Mouse (Mus musculus) neural tube, embryonic 11.5 days (tissue): Measurements from ENCODE around the gene Fas. TPM values are rescaled to one million over a fixed set of nuclear protein-coding genes. Genes with fewer than 3 reads are reported as not detected.

Experiments used
- ATAC-seq: fragments of 200-750 bp; cut with Nextera tagmentation; 2 replicates; pipeline ENCODE4 v1.8.0; 2017; ENCODE audit warnings: moderate number of reproducible peaks, mild to moderate bottlenecking, moderate TSS enrichment, moderate library complexity; ENCODE audit not compliant: insufficient read depth, low FRiP score, low TSS enrichment
- DNase-seq: peaks from one replicate; pipeline ENCODE4 v3.0.0-alpha.2; 2015; ENCODE audit warnings: low spot score
- H3K27ac ChIP-seq: fragments of 300-500 bp; sonication (generic); 2 replicates; pipeline ENCODE4 v1.5.1; 2014; ENCODE audit warnings: low read depth, mild to moderate bottlenecking, low read length
- H3K27me3 ChIP-seq: fragments of 300-500 bp; sonication (generic); 2 replicates; pipeline ENCODE4 v1.6.1; 2014; ENCODE audit warnings: mild to moderate bottlenecking, low read length, mixed read lengths; ENCODE audit not compliant: control insufficient read depth, insufficient read depth
- H3K36me3 ChIP-seq: fragments of 300-500 bp; sonication (generic); 2 replicates; pipeline ENCODE4 v1.6.1; 2014; ENCODE audit warnings: mild to moderate bottlenecking, low read length, moderate library complexity, mixed read lengths; ENCODE audit not compliant: control insufficient read depth, insufficient read depth
- H3K4me1 ChIP-seq: fragments of 300-500 bp; sonication (generic); 2 replicates; pipeline ENCODE4 v1.6.1; 2014; ENCODE audit warnings: low read length, mixed read lengths; ENCODE audit not compliant: control insufficient read depth, insufficient read depth
- H3K4me2 ChIP-seq: fragments of 300-500 bp; sonication (generic); 2 replicates; pipeline ENCODE4 v1.6.1; 2014; ENCODE audit warnings: low read depth, mild to moderate bottlenecking, moderate library complexity
- H3K4me3 ChIP-seq: fragments of 300-500 bp; sonication (generic); 2 replicates; pipeline ENCODE4 v1.5.1; 2014; ENCODE audit warnings: low read depth, low read length
- H3K9ac ChIP-seq: fragments of 300-500 bp; sonication (generic); 2 replicates; pipeline ENCODE4 v1.6.1; 2014; ENCODE audit warnings: mild to moderate bottlenecking, low read length
- H3K9me3 ChIP-seq: fragments of 300-500 bp; sonication (generic); 2 replicates; pipeline ENCODE4 v1.6.1; 2016; ENCODE audit warnings: low read length; ENCODE audit not compliant: control insufficient read depth
- WGBS: fragments of 180-500 bp; shearing (Covaris S2); extraction: QIAGEN DNeasy Blood & Tissue Kit; methylation state at CpG from one replicate; pipeline ENCODE4 v1.1.7; 2014; 5-methylcytosine and 5-hydroxymethylcytosine counted together
- polyA plus RNA-seq: library from polyadenylated mRNA; unstranded; fragments of >200 nt; fragmentation: Nextera tagmentation; extraction: Ambion mirVana; gene quantifications from 2 replicates; pipeline ENCODE4 v1.2.1, GENCODE M21; 2014

Gene Fas
- 0.76 and 1.0 TPM in 2 replicates for polyA plus RNA-seq

- Histone ChIP-seq H3K27ac (no peak within 1 kb of the TSS), H3K4me3 (peak within 1 kb of the TSS; percentile 34), H3K4me1 (no peaks in the 10 kb centered on the region), H3K27me3 (no peaks in the 10 kb centered on the region), H3K9me3 (no peaks in the 10 kb centered on the region), H3K4me2 (peak within 1 kb of the TSS; percentile 86), H3K36me3 (no peaks in the 10 kb centered on the region), H3K9ac (0 out of 2 replicates have a peak within 1 kb of the TSS, but pooled peaks have one; percentile 32)
- DNase-seq, result peak; percentile 55
- ATAC-seq, result peak; percentile 90
- 4% methylated on average over 19 of the region's 19 CpGs for WGBS
Observed at GRCm38 (mm10) chr19:34289948-34290789, at the start of gene Fas. Gene Fas, plus strand, starts transcription at chr19:34290666.

GRCm38 (mm10) chr19:34241247-34241915 is 49.1 kb upstream of the Fas start:
- Histone ChIP-seq H3K4me1 (no peaks in the 10 kb centered on the region), H3K27me3 (no peaks in the 10 kb centered on the region), H3K4me3 (no peak overlapping the region), H3K27ac (no peak overlapping the region), H3K4me2 (no peak overlapping the region), H3K9me3 (no peaks in the 10 kb centered on the region), H3K9ac (no peak overlapping the region), H3K36me3 (no peaks in the 10 kb centered on the region)
- WGBS, result 71% methylated on average over 15 of the region's 15 CpGs
- DNase-seq (no peak), ATAC-seq (peak; percentile 14; the same call in 1 of the 2 replicates)

DNA sequence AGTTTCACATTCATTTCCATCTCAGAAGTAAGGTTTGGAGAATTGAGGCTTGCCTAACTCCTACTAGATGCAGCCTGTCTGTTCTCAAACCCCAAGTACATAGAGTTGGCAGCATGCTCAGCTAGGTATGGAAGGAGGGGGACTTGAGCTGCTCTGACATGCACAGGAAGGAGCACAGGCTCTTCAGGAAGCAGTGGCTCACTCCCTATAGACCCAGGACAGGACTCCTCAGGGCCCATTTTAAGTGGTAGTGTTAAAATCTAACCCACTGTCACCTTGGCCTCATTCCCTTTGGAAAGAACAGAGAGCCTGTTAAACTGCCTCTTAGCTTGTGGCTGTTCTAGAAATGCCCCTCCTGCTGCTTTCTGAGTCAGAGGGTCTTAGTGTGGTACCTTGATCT is 47.5 kb upstream of the Fas start:
- H3K36me3 ChIP-seq, result no peaks in the 10 kb centered on the region
- no peak overlapping the region for H3K4me3 ChIP-seq
- no peaks in the 10 kb centered on the region for H3K4me1 ChIP-seq
- no peak overlapping the region for H3K27ac ChIP-seq
- no peaks in the 10 kb centered on the region for H3K27me3 ChIP-seq
- no peak for DNase-seq
- no peaks in the 10 kb centered on the region for H3K9me3 ChIP-seq
- H3K4me2 ChIP-seq, result no peak overlapping the region
- no peak for ATAC-seq
- H3K9ac ChIP-seq, result no peak overlapping the region

GRCm38 (mm10) chr19:34244056-34244455 is 46.4 kb upstream of the Fas start:
- Histone ChIP-seq H3K4me3 (no peak overlapping the region), H3K27ac (no peak overlapping the region), H3K9ac (no peak overlapping the region), H3K4me2 (no peak overlapping the region), H3K4me1 (no peaks in the 10 kb centered on the region), H3K27me3 (no peaks in the 10 kb centered on the region), H3K36me3 (no peaks in the 10 kb centered on the region), H3K9me3 (no peaks in the 10 kb centered on the region)
- 19% methylated on average over 6 of the region's 6 CpGs for WGBS
- ATAC-seq (peak; percentile 13; the same call in 1 of the 2 replicates), DNase-seq (peak; percentile 49)

GRCm38 (mm10) chr19:34248558-34248957 is 41.9 kb upstream of the Fas start:
- Histone ChIP-seq H3K27ac (no peak overlapping the region), H3K9ac (no peak overlapping the region), H3K36me3 (no peaks in the 10 kb centered on the region), H3K9me3 (no peaks in the 10 kb centered on the region), H3K27me3 (no peaks in the 10 kb centered on the region), H3K4me1 (no peaks in the 10 kb centered on the region), H3K4me3 (no peak overlapping the region), H3K4me2 (no peak overlapping the region)
- ATAC-seq (no peak), DNase-seq (no peak)
- WGBS, result 79% methylated on average over 5 of the region's 5 CpGs

- H3K27me3 ChIP-seq, result no peaks in the 10 kb centered on the region
- no peak overlapping the region for H3K9ac ChIP-seq
- DNase-seq (no peak), ATAC-seq (no peak)
- H3K36me3 ChIP-seq, result no peaks in the 10 kb centered on the region
- H3K4me1 ChIP-seq, result no peaks in the 10 kb centered on the region
- no peak overlapping the region for H3K4me3 ChIP-seq
- H3K4me2 ChIP-seq, result no peak overlapping the region
- H3K9me3 ChIP-seq, result no peaks in the 10 kb centered on the region
- WGBS, result 90% methylated on average over 4 of the region's 4 CpGs
- H3K27ac ChIP-seq, result no peak overlapping the region
Observed at GRCm38 (mm10) chr19:34250621-34251020, 39.8 kb upstream of the Fas start.

DNA sequence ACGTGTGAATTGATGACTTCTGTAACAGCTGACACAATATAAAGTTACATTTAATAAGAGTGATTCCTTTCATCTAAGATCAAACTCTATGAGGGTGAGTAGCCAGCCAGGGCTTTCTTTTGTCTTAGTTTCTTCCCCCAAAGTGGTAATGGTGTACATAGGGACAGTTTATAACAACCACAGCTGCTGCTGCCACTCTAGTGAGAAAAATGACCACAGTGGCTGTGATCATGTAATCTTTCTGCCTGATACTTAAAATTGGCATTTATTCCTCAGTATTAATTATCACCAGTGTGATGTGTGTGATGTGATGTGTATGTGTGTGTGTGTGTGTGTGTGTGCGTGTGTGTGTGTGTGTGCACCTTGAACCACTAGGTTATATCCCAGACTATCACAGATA is 38.6 kb upstream of the Fas start:
- DNase-seq, result no peak
- Histone ChIP-seq H3K27ac (no peak overlapping the region), H3K9me3 (no peaks in the 10 kb centered on the region), H3K9ac (no peak overlapping the region), H3K4me1 (no peaks in the 10 kb centered on the region), H3K36me3 (no peaks in the 10 kb centered on the region), H3K27me3 (no peaks in the 10 kb centered on the region), H3K4me3 (no peak overlapping the region), H3K4me2 (no peak overlapping the region)
- no peak for ATAC-seq
- WGBS, result 74% methylated on average over 2 of the region's 2 CpGs

DNA sequence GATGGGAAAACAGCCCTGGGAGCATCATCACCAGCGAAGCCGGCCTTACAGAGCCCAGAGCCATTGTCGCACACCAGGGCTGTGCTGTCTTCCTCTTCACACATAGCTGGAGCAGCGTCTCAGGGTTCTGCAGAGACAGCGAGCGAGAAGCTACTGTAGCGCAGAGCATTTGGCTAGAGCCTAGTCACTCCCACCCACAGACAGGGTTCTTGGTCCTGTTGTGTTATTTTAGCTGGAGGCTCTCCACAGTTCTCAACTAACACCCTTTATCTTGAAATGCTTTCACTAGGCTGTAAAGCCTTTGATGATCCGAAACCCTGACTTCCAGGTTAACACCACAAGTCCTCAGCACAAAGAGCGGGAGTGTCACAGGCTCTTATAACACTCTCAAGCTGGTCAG is 38.0 kb upstream of the Fas start:
- H3K4me2 ChIP-seq, result no peak overlapping the region
- no peaks in the 10 kb centered on the region for H3K9me3 ChIP-seq
- H3K9ac ChIP-seq, result no peak overlapping the region
- DNase-seq, result no peak
- no peak for ATAC-seq
- H3K27ac ChIP-seq, result no peak overlapping the region
- 74% methylated on average over 9 of the region's 9 CpGs for whole genome bisulfite sequencing
- no peak overlapping the region for H3K4me3 ChIP-seq
- H3K36me3 ChIP-seq, result no peaks in the 10 kb centered on the region
- H3K4me1 ChIP-seq, result no peaks in the 10 kb centered on the region
- no peaks in the 10 kb centered on the region for H3K27me3 ChIP-seq
